Mouse (Mus musculus) kidney, postnatal 0 days (tissue): ENCODE results near the gene Macrod2. TPM values are rescaled to one million over a fixed set of nuclear protein-coding genes. Genes with fewer than 3 reads are reported as not detected.

ENCODE experiments used
- ATAC-seq: fragments of 200-750 bp; cut with Nextera tagmentation; replicated peaks from 2 replicates; pipeline ENCODE4 v1.8.0; 2017; ENCODE audit warnings: low read depth, moderate number of reproducible peaks, moderate TSS enrichment, moderate library complexity; ENCODE audit not compliant: low FRiP score
- DNase-seq: peaks from one replicate; pipeline ENCODE4 v3.0.0-alpha.2; 2016; ENCODE audit warnings: low spot score
- H3K27ac ChIP-seq: fragments of 300-500 bp; sonication (generic); 2 replicates; pipeline ENCODE4 v1.5.1; 2014; ENCODE audit warnings: mild to moderate bottlenecking
- H3K27me3 ChIP-seq: fragments of 300-500 bp; sonication (generic); 2 replicates; pipeline ENCODE4 v1.6.1; 2014; ENCODE audit warnings: low read length, mixed read lengths; ENCODE audit not compliant: insufficient read depth
- H3K36me3 ChIP-seq: fragments of 300-500 bp; sonication (generic); 2 replicates; pipeline ENCODE4 v1.6.1; 2014; ENCODE audit warnings: low read length, mixed read lengths; ENCODE audit not compliant: insufficient read depth
- H3K4me1 ChIP-seq: fragments of 300-500 bp; sonication (generic); replicated peaks from 2 replicates; pipeline ENCODE4 v1.6.1; 2014; ENCODE audit warnings: antibody characterized with exemption, low read length, mixed read lengths; ENCODE audit not compliant: insufficient read depth
- H3K4me2 ChIP-seq: fragments of 300-500 bp; sonication (generic); 2 replicates; pipeline ENCODE4 v1.6.1; 2014; ENCODE audit warnings: mild to moderate bottlenecking, low read length, moderate library complexity, mixed read lengths
- H3K4me3 ChIP-seq: fragments of 300-500 bp; sonication (generic); replicated peaks from 2 replicates; pipeline ENCODE4 v1.5.1; 2014; ENCODE audit warnings: low read depth, low read length
- H3K9ac ChIP-seq: fragments of 300-500 bp; sonication (generic); 2 replicates; pipeline ENCODE4 v1.6.1; 2014; ENCODE audit warnings: low read depth, low read length
- H3K9me3 ChIP-seq: fragments of 300-500 bp; sonication (generic); replicated peaks from 2 replicates; pipeline ENCODE4 v1.6.1; 2016; ENCODE audit warnings: low read length, inconsistent platforms, mixed read lengths
- CTCF ChIP-seq: IDR thresholded peaks from 2 replicates; pipeline ENCODE4 v1.5.1; 2016; ENCODE audit warnings: antibody characterized with exemption, low read depth, mild to moderate bottlenecking, moderate library complexity
- WGBS: fragments of 180-500 bp; shearing (Covaris S2); extraction: QIAGEN DNeasy Blood & Tissue Kit; methylation state at CpG from one replicate; pipeline ENCODE4 v1.1.7; 2014; 5-methylcytosine and 5-hydroxymethylcytosine counted together
- polyA plus RNA-seq: library from polyadenylated mRNA; unstranded; fragments of >200 nt; fragmentation: Nextera tagmentation; extraction: Ambion mirVana; gene quantifications from 2 replicates; pipeline ENCODE4 v1.2.1, GENCODE M21; 2015

The Macrod2 gene
- polyA plus RNA-seq, 1 experiment from 2014 or later: 28.6 TPM

DNA sequence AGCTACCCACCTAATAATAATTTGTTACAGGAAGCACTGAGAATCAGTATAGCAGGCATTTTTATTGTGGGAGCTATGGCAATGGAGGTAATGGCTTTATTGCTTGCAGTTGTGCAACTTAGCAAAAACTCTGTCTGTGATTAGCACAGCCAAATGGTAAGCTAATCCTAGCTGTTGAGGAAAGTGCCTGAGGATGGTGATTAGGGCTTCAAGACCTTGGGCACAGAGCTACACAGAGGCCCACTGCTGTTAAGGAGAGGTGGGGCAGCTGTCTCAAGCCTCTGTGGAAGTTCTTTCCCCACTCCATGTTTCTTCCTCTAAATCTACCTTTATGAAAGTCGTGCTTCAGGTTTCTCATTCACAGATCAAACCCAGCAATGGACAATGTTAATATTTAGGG is 466.2 kb downstream of the Macrod2 start:
- H3K9me3 ChIP-seq: no peaks in the 10 kb centered on the region
- ATAC-seq: no peak
- WGBS: 40% methylated on average over 1 of the region's 1 CpGs

GRCm38 (mm10) chr2:140862736-140863135 is 467.6 kb downstream of the Macrod2 start:
- DNase-seq (no peak), ATAC-seq (no peak)
- no peak for TF ChIP-seq CTCF
- Histone ChIP-seq H3K4me1 (no peaks in the 10 kb centered on the region), H3K27me3 (no peaks in the 10 kb centered on the region), H3K4me3 (no peak overlapping the region), H3K9me3 (no peaks in the 10 kb centered on the region), H3K9ac (no peak overlapping the region), H3K4me2 (no peak overlapping the region), H3K36me3 (no peaks in the 10 kb centered on the region), H3K27ac (no peak overlapping the region)
- WGBS: 80% methylated on average over 4 of the region's 4 CpGs

More for the DNA sequence above, 466.2 kb downstream of the Macrod2 start:
- H3K27me3 ChIP-seq: no peaks in the 10 kb centered on the region
- no peak overlapping the region for H3K27ac ChIP-seq
- H3K36me3 ChIP-seq: no peaks in the 10 kb centered on the region
- no peak overlapping the region for H3K4me2 ChIP-seq
- H3K9ac ChIP-seq: no peak overlapping the region
- no peaks in the 10 kb centered on the region for H3K4me1 ChIP-seq
- H3K4me3 ChIP-seq: no peak overlapping the region
- TF ChIP-seq CTCF: no peak
- DNase-seq: no peak

DNA sequence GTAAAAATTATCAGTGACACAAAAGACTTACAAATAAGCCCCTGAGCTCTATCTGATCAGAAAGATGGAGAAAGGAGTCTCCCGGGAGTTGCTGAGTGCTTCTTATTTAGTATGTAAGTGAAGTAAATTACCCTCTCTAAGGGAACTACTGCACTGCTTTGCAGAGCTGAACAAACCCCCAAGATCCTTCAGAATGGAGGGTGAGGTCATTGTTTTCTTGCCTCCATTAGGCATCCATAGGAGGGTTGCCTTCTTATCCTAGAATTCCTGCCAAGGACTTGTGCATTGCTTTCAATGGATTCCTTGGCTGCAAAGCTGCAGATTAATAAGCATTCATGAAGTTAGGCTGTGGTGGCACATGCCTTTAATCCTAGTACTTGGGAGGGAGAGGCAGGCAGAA is 470.5 kb downstream of the Macrod2 start:
- Histone ChIP-seq H3K4me2 (no peak overlapping the region), H3K9ac (no peak overlapping the region), H3K36me3 (no peaks in the 10 kb centered on the region), H3K27ac (no peak overlapping the region), H3K9me3 (no peaks in the 10 kb centered on the region), H3K4me3 (no peak overlapping the region), H3K27me3 (no peaks in the 10 kb centered on the region), H3K4me1 (no peaks in the 10 kb centered on the region)
- DNase-seq (no peak), ATAC-seq (no peak)
- 97% methylated on average over 1 of the region's 1 CpGs for WGBS
- no peak for TF ChIP-seq CTCF

DNA sequence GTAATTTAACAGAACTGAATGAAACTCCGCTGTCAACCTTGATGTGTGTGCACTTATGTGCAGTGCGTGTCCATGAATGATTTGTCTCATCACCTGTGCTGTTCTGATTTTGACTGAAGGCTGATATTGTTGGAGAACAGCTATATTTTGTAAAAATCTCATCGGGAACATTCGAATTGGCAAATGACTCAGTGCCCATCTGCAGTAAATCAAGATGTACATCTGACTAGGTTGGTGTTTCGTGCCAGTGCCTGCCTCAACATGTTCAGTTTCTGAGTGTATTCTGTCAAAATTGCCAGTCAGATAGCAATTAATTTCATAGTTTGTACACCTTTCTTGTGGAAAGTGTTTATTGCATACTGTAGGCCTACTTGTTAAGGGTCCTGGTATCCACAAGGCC is 472.0 kb downstream of the Macrod2 start:
- whole genome bisulfite sequencing: 94% methylated on average over 5 of the region's 5 CpGs
- no peaks in the 10 kb centered on the region for H3K27me3 ChIP-seq
- no peak overlapping the region for H3K9ac ChIP-seq
- no peak for TF ChIP-seq CTCF
- H3K36me3 ChIP-seq: no peaks in the 10 kb centered on the region
- H3K9me3 ChIP-seq: no peaks in the 10 kb centered on the region
- no peak overlapping the region for H3K4me2 ChIP-seq
- ATAC-seq (no peak), DNase-seq (no peak)
- no peak overlapping the region for H3K27ac ChIP-seq
- H3K4me1 ChIP-seq: no peaks in the 10 kb centered on the region
- H3K4me3 ChIP-seq: no peak overlapping the region

DNA sequence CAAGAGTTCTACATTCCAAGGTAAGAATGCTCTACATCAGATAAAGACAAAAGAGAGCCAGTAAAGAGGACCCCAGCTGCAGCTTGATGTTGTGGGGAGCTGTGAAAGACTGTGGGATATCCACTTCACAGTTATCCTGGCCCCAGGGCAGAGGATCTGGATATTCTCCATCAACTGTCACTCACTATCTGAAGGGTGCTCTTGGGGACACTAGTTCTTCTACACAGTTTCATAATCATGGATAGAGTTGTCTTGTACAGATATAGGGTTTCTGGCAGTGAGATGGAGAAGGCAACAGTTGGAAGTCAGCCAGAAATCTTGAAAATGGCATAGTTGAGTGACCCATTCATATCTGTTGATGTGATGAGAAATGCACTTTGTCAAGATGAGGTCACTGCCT is 490.1 kb downstream of the Macrod2 start:
- TF ChIP-seq CTCF: no peak
- DNase-seq: no peak
- H3K9ac ChIP-seq: no peak overlapping the region
- H3K9me3 ChIP-seq: no peaks in the 10 kb centered on the region
- H3K4me1 ChIP-seq: no peaks in the 10 kb centered on the region
- no peaks in the 10 kb centered on the region for H3K27me3 ChIP-seq
- no peak overlapping the region for H3K27ac ChIP-seq
- H3K4me2 ChIP-seq: no peak overlapping the region
- H3K36me3 ChIP-seq: no peaks in the 10 kb centered on the region
- no peak overlapping the region for H3K4me3 ChIP-seq
- ATAC-seq: no peak

GRCm38 (mm10) chr2:140890683-140891082 is 495.6 kb downstream of the Macrod2 start:
- ATAC-seq (no peak), DNase-seq (no peak)
- no peaks in the 10 kb centered on the region for H3K36me3 ChIP-seq
- TF ChIP-seq CTCF: no peak
- H3K27ac ChIP-seq: no peak overlapping the region
- no peak overlapping the region for H3K4me3 ChIP-seq
- H3K9me3 ChIP-seq: no peaks in the 10 kb centered on the region
- no peaks in the 10 kb centered on the region for H3K4me1 ChIP-seq
- no peak overlapping the region for H3K4me2 ChIP-seq
- no peaks in the 10 kb centered on the region for H3K27me3 ChIP-seq
- H3K9ac ChIP-seq: no peak overlapping the region

DNA sequence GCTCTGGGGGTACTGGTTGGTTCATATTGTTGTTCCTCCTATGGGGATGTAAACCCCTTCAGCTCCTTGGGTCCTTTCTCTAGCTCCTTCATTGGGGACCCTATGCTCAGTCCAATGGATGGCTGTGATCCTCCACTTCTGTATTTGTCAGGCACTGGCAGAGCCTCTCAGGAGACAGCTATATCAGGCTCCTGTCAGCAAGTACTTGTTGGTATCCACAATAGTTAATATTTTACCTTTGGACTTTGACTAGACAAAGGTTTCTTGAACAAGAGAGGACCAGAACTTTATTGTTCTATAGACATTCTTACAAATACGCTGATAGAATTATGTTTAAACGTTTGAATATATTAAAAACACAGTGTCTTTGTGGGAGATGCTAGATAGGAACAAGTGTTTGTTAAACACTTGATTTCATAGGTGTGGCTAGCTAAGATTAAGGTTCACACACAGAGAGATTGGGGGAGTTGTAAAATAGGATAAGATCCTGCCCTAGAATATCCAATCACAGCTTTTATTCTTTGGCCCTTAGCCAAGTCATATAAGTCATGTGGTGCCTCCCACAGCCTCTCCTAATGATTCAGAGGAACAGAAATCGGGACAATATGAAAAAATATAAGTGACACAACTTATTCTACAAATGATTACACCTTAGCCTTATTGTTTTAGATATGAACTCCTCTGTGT is 501.4 kb downstream of the Macrod2 start:
- 73% methylated on average over 3 of the region's 3 CpGs for WGBS
- Histone ChIP-seq H3K9ac (no peak overlapping the region), H3K4me3 (no peak overlapping the region), H3K27me3 (no peaks in the 10 kb centered on the region), H3K9me3 (no peaks in the 10 kb centered on the region), H3K36me3 (no peaks in the 10 kb centered on the region), H3K4me1 (no peaks in the 10 kb centered on the region), H3K27ac (no peak overlapping the region), H3K4me2 (no peak overlapping the region)
- ATAC-seq (0 out of 2 replicates have a peak, but pooled peaks have one; percentile 49), DNase-seq (no peak)
- no peak for TF ChIP-seq CTCF
